Mouse (Mus musculus): ENCODE measurements at regions not wholly inside any gene's neighbourhood (a gene's known extent, or its start where the extent isn't known, plus 50 kb on each side); places are given as distances from the start of the nearest gene placed in this dataset.

GRCm38 (mm10) chr5:64602356-64602936, 200.7 kb upstream of the Klf3 start:
- H3K9ac ChIP-seq (ENCODE audit: control insufficient read depth, low read depth, low read length, poor library complexity, severe bottlenecking), result no peak overlapping the region
- no peak overlapping the region for H3K4me3 ChIP-seq (ENCODE audit: control insufficient read depth in 1 of 2, insufficient read depth in 1 of 2, low read depth in 2 of 2, low read length in 2 of 2)
- peak overlapping the region; percentile 84 for H3K27ac ChIP-seq (ENCODE audit: control insufficient read depth, low read depth, low read length)
- H3K4me1 ChIP-seq (ENCODE audit: control insufficient read depth in 1 of 2, insufficient read depth in 2 of 2, low read length in 2 of 2), result peaks cover 12 to 20% of the 10 kb centered on the region in 2 experiments
- H3K79me2 ChIP-seq (ENCODE audit: control insufficient read depth, insufficient read depth, low read length, poor library complexity), result no peaks in the 10 kb centered on the region; the same call in 1 of the 2 replicates
- H3K36me3 ChIP-seq (ENCODE audit: control insufficient read depth in 1 of 2, insufficient read depth in 2 of 2, low read length in 2 of 2), result peaks cover 0 to 27% of the 10 kb centered on the region in 2 experiments; a peak in 2 of 4 replicates
- peak; percentile 36 for DNase-seq (ENCODE audit: low read depth, low spot score)
- TF ChIP-seq MYB (IDR thresholded peaks at IDR 0.05; ENCODE audit: low read depth, low read length) (no peak), ZKSCAN1 (IDR thresholded peaks at IDR 0.05; ENCODE audit: low read depth, low read length) (no peak), SIN3A (IDR thresholded peaks at IDR 0.05; ENCODE audit: low read length) (0 out of 2 replicates have a peak, but pooled peaks have one; percentile 35), ETS1 (IDR thresholded peaks at IDR 0.05; ENCODE audit: low read depth, low read length) (peak; percentile 40; the same call in 1 of the 2 replicates), MYC (IDR thresholded peaks at IDR 0.05; ENCODE audit: low read depth, low read length) (0 out of 2 replicates have a peak, but pooled peaks have one; percentile 55), CHD2 (IDR thresholded peaks at IDR 0.05; ENCODE audit: low read length) (no peak), MAX (IDR thresholded peaks at IDR 0.05; ENCODE audit: low read length) (peak; percentile 68), RCOR1 (IDR thresholded peaks at IDR 0.05; ENCODE audit: low read depth, low read length) (no peak), TCF12 (IDR thresholded peaks at IDR 0.05; ENCODE audit: low read depth, low read length) (no peak), GABPA (IDR thresholded peaks at IDR 0.05; ENCODE audit: low read depth, low read length) (no peak), EP300 (IDR thresholded peaks at IDR 0.05; ENCODE audit: low read depth in 1 of 2, low read length in 2 of 2) (0 out of 4 replicates have a peak, but pooled peaks have one; percentile 25 to 35), E2F4 (IDR thresholded peaks at IDR 0.05; ENCODE audit: borderline replicate concordance, low read depth, low read length) (no peak), BHLHE40 (IDR thresholded peaks at IDR 0.05; ENCODE audit: borderline replicate concordance, low read depth, low read length) (no peak), RAD21 (IDR thresholded peaks at IDR 0.05; ENCODE audit: low read depth, low read length) (no peak), MXI1 (IDR thresholded peaks at IDR 0.05; ENCODE audit: low read depth, low read length) (peak; percentile 23; the same call in 1 of the 2 replicates), TAL1 (IDR thresholded peaks at IDR 0.05; ENCODE audit: low read length) (0 out of 2 replicates have a peak, but pooled peaks have one; percentile 3), USF2 (IDR thresholded peaks at IDR 0.05; ENCODE audit: borderline replicate concordance in 1 of 2, insufficient read depth in 1 of 2, low read depth in 1 of 2, low read length in 2 of 2) (no peak), USF1 (IDR thresholded peaks at IDR 0.05; ENCODE audit: low read depth, low read length) (no peak), SMC3 (IDR thresholded peaks at IDR 0.05; ENCODE audit: low read depth, low read length) (no peak), TBP (IDR thresholded peaks at IDR 0.05; ENCODE audit: low read depth, low read length) (no peak), JUND (IDR thresholded peaks at IDR 0.05; ENCODE audit: low read depth, low read length) (no peak), UBTF (IDR thresholded peaks at IDR 0.05; ENCODE audit: borderline replicate concordance, insufficient read depth, low read depth, low read length) (no peak), KAT2A (conservative IDR thresholded peaks at IDR 0.05; ENCODE audit: low read depth, low read length) (no peak)
- H3K27me3 ChIP-seq (ENCODE audit: control insufficient read depth in 1 of 2, insufficient read depth in 2 of 2, low read length in 2 of 2), result no peaks in the 10 kb centered on the region
- no peaks in the 10 kb centered on the region for H3K9me3 ChIP-seq (replicated peaks; ENCODE audit: insufficient read depth, low read length)

Data from MEL (cell line).